Mouse (Mus musculus) T-helper 2 cell (primary cell): Measurements from ENCODE around the gene Ctsj.
"Not testable (repeated sequence)": the region's sequence is repeated elsewhere in the genome, so short reads cannot be mapped to it uniquely, and the experiment has no call there.

Source experiments
- in situ Hi-C: fragments of 300-600 bp; cut with MboI, MseI; formaldehyde crosslinking; loops from one replicate; pipeline ENCODE4 v1.15.1; 2025; ENCODE audit warnings: high pct_unique_total_duplicates

The Ctsj gene

GRCm38 (mm10) chr13:61005859-61006258, at the start of gene Ctsj:
Gene Ctsj, minus strand, starts transcription at chr13:61005959.
- in situ Hi-C loops: no loop called here

DNA sequence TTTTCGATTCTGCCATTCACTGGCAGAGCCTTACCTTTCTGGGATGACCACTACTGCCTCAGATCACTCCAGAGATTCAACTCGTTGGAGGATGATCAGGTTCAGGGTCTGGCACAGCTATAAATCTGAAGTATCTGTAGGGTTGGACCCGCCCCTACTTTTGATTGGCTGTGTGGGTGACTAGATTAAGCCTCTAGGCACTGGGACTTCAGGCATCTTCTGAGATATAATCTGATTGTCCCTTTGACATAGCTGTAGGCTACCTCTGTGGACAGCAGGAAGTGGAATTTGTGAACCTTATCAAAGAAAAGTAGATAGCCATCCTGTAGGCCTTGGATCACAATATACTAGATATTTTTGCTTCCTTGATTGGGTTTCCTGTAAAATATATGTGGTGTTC, 34.8 kb upstream of the Ctsj start, which contains the start of gene Ctsq:
TSS of gene Ctsq (minus strand) at position 101 of the 400 bp plus-strand sequence.
- in situ Hi-C loops: no loop called here

- in situ Hi-C loops: no loop called here
Observed at GRCm38 (mm10) chr13:61022785-61023184, 17.0 kb upstream of the Ctsj start.

- in situ Hi-C loops: no loop called here
Observed at GRCm38 (mm10) chr13:61021844-61022243, 16.1 kb upstream of the Ctsj start.

DNA sequence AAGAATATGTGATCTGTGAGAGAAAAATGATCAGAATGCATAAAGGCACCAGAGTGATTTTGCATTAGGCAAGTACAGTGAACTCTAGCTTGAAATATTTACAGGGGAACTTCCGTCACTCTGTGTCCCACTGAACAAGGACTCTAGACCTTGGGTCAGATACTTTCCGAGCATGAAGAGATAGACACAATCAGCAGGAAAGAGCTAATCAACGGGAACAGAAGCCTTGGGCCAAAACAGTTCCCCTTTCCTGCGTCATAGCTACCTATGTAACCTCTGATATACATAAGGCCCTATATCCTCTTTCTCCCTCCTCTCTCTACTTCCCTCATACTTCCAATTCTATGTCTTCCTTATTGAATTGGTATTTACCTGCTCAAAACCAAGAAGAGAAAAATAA, 4.4 kb upstream of the Ctsj start:
- in situ Hi-C loops: no loop called here

DNA sequence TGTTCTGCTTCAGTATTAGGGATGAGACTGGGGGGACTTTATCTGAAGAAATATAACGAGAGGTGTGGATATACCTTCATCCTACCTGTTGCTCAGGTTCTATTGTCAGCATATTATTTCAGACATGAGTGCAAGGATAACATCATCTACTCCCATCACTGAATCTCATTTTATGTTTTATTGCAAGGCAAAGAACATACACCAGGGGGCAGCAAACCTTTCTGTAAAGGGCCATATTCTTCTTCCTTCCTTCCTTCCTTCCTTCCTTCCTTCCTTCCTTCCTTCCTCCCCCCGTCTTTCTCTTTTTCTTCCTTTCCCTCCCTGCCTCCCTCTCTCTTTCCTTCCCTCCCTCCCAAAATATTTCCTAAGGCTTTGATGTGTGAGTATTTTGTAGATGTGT, 8.2 kb downstream of the Ctsj start:
- in situ Hi-C loops: loop anchor here (5.0 kb wide), 1 partner anchor 245 kb away; no protein-coding TSS in a partner anchor

GRCm38 (mm10) chr13:60986915-60987314, 18.8 kb downstream of the Ctsj start:
- in situ Hi-C loops: not testable (repeated sequence)

- in situ Hi-C loops: not testable (repeated sequence)
Observed at GRCm38 (mm10) chr13:60972319-60972718, 33.4 kb downstream of the Ctsj start.

- in situ Hi-C loops: not testable (repeated sequence)
Observed at GRCm38 (mm10) chr13:60963985-60964384, 41.8 kb downstream of the Ctsj start.

GRCm38 (mm10) chr13:60961706-60962105, 44.1 kb downstream of the Ctsj start:
- in situ Hi-C loops: no loop called here
